Mouse (Mus musculus): ENCODE measurements around the gene Spg20.

GRCm38 (mm10) chr3:55096655-55097005, 15.3 kb upstream of the Spg20 start:
- TF ChIP-seq POLR2A (IDR thresholded peaks at IDR 0.05; ENCODE audit: borderline replicate concordance, extremely low read depth, low read depth, low read length) (no peak), CTCF (IDR thresholded peaks at IDR 0.05; ENCODE audit: insufficient read depth, low read length) (no peak)

Data from lung, adult 2 months (tissue).